Mouse (Mus musculus) olfactory bulb, adult 2 months (tissue): ENCODE measurements around the gene Best3.
"Not testable (repeated sequence)": the region's sequence is repeated elsewhere in the genome, so short reads cannot be mapped to it uniquely, and the experiment has no call there.

Source experiments
- CTCF ChIP-seq: fragments of 200-500 bp; IDR thresholded peaks from 2 replicates; pipeline ENCODE4 v1.5.1; 2012; ENCODE audit warnings: low read depth, mild to moderate bottlenecking, low read length, moderate library complexity; ENCODE audit not compliant: insufficient read depth
- POLR2A ChIP-seq: fragments of 200-500 bp; IDR thresholded peaks from 2 replicates; pipeline ENCODE4 v1.6.1; 2012; ENCODE audit warnings: mild to moderate bottlenecking, low read depth, low read length, moderate library complexity; ENCODE audit not compliant: insufficient read depth

- not testable (repeated sequence) for TF ChIP-seq POLR2A, CTCF
These were observed 57.5 kb downstream of the Best3 start for GRCm38 (mm10) chr10:117043497-117044166.
